Mouse (Mus musculus) ES-CJ7 (cell line): Measurements from ENCODE around the gene Asic2.
A peak's percentile ranks its signal among the peaks of the same experiment; 100 is the strongest.

Experiments
- DNase-seq: peaks from one replicate; pipeline ENCODE4 v3.0.0; 2011; ENCODE audit warnings: low read depth, low spot score

The Asic2 gene

GRCm38 (mm10) chr11:81968401-81968881 lies at the start of gene Asic2:
Asic2 (minus strand) TSS chr11:81968457.
- no peak for DNase-seq

DNA sequence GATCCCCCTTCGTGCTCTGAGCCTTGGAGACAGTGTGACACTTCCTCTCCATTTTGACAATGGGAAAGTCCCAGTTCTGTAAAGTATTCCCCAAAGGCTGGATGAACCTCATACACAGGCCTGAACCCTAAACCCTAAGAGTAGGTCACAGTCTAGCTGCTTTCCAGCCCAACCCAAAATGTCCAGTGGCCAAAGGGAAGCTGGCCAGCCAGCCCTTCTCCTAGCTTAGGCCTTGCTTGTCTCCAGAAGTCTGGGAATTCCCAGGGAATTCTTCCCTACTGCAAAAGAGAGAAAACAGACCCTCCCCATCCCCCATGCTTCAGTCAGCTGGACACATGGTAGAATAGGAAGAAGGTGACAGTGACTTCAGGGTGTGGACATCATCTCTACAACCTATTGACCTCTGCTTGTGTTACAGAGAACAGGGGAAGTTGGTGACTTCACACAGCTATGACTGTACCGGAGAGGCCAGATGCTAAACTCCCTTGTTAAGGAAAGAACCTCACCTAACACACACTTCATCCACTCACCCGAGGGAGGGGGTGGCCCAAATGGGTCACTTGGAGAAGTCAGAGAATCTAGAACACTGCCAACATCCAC lies 48.0 kb upstream of the Asic2 start:
- DNase-seq = no peak

DNA sequence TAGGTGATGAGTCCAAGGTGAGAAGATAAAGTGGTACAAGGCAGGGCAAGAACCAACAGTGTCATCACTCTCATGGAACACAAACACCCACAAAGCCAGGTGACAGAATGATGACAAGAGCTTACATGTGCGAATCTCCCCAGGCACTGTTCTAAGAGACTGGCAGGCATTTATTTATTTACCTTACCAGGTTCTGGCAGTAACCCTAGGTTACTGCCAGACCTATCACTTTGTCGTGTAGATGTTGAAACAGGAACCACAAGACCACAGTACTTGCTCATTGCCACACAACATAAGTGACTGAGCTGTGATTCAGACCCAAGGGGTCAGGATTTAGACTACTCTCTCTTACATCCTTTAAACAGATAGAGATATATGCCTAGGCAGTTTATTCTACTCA lies 46.8 kb upstream of the Asic2 start:
- no peak for DNase-seq

DNA sequence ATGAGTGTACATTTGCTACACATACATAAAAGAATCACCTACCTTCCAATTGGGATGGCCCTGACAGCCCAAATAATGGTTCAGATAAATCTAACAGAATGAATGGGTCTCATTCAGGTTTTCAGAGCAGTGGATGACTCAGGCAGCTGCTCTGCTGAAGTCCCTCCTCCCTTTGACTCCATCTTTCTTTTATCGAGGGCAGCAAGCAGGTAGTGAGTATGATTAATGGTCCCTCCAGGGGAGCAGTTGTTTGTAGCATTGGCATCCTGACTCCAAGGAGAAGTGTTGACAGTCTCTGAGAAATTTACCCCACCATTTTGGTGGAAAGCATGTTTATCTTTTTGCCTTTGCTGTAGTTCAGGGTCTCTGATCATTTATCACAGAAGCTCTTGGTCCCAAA lies 45.5 kb upstream of the Asic2 start:
- DNase-seq = no peak

DNA sequence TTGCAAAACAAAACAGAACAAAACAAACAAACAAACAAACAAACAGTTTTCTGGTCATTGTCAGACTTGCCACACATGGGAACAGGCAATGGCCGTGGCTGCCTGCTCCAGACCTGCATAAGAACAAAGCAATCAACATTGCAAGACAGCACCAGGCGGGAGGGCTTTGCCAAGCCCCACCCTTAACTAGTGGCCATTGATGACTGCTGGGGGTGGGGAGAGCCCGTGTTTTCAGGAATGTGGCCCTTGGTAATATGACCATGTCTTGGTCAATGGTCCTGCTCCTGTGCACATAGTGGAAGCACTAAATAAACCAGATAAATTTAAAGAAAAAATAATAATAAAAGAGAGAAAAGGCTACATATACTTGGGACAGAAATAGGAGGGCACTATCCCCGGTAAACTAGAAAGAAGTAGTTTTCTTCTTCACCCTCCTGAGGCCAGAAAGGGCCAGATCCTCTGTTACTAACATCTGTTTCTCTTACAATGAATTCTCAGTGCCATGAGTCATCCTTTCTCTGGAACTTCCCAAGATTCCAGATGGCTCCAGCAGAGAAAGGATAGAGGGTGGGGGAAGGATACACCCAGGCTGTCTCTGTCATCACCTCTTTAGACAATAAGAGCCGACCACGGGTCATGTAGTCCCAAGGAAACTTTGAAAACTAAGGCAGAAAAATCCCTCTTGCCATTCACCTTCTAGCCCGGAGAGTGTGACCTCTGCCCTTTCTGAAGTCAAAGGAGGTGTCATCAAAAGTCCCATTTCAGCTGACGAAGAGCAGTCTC lies 43.3 kb upstream of the Asic2 start:
- DNase-seq = no peak

DNA sequence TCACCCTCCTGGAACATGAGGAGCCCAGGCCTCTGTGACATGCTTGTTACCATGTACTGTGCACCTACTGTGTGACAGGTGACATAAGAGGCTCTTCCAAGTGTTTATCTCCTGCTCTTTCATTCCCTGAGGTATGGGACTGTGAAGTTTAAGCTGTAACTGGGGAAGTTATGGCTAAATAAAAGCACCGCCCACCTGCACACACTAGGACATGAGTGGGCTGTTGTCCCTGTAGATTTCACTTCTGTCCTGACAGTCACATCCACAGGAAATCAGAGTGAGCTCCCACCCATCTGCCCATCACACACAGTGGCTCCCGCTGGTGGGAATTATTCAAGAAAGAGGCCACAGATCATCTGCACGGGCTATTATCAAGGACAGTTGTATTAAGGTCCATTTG lies 41.9 kb upstream of the Asic2 start:
- DNase-seq = no peak

- DNase-seq = no peak
Measured at GRCm38 (mm10) chr11:82006796-82007423, 38.7 kb upstream of the Asic2 start.

DNA sequence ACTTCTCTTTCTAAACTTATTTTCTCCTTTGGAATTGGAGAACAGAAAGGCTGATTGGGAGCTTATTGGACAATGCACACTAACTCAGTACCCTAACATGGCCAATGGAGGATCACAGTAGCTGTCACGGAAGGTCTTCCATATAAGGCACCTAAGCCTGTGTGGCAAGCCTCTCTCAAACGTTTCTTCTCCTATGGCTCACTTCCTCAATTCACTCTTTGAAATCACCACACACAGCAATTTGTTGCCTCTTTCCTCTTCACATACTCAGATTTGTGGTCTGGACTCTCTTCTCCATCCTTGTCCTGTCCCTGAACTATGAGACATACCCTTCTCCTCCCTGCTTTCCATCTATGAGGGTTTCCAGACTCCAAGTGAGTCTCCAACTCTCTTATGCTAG lies 36.6 kb upstream of the Asic2 start:
- no peak for DNase-seq

DNA sequence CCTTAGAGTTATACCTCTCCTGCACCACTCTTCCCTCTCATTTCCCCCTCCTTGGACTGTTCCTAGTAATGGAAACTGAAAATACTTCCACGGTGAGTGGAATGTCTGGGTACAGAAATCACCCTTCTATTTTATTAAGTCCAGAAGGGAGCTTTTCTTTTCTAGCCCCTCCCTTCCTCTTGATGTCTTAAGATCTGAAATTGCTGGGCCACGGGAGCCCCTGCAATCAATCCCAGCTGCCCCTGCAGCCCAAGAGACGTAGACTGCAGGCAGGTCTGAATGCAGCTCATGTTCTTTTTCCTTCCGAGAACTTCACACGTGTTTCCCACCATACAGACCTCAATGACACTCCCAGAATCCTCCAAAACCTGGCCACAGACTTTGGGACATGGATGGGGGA lies 32.3 kb upstream of the Asic2 start:
- DNase-seq = no peak

GRCm38 (mm10) chr11:81999469-81999868 lies 31.2 kb upstream of the Asic2 start:
- DNase-seq = no peak

DNA sequence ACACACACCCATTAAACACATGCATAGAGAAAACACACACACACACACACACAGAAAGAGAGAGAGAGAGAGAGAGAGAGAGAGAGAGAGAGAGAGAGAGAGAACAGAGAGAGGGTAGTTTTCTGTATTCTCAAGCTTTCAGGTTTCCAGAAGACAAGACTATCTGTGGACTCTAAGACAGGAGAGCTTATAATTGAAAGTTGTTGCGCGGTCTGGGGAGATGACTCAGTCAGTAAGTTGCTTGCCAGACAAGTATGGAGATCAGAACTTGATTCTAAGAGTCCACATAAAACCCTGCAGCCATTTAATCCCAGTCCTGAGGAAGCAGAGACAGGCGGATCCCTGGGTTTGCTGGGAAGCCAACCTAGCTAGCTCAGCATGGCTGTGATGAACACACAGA lies 30.4 kb upstream of the Asic2 start:
- no peak for DNase-seq

DNA sequence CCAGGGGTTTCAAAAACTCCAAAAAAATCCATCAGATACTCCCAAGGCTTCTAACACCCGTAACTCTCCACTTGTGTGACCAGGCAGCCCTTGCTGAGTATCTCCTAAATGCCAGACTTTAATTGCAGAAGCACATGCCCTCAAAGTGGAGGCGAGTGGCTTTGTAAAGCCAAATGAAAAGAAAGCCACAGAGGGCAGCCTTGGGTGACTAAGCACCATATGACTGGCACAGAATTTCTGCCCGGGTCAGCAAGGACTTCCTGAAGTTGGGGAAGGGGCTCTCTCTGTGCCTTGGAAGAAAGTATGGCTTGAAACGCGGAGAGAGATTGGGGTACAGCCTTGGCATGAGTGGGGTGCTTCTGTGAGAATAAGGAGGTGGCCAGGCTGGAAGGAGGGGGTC lies 28.8 kb upstream of the Asic2 start:
- DNase-seq = no peak

GRCm38 (mm10) chr11:81996172-81996841 lies 28.1 kb upstream of the Asic2 start:
- DNase-seq = peak; percentile 68

DNA sequence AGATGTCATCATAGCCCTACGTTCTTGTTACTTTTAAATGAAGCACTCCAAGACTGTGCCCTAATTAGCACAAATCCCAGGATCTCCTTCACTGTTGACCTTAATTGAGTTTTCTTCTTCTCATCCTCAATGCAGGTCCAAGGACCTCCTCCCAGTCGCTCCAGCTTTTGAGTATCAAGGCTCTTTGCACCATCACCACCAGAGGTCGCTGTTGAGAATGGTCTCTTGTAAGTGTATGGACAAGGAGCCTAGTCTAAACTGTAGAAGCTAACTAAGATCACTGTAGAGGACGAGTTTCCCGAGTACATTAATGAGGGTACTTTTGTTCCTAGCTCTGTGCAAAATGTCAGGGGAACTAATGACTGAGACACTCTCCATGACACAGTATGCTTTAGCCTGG lies 14.9 kb upstream of the Asic2 start:
- peak; percentile 78 for DNase-seq

- DNase-seq = no peak
Measured at GRCm38 (mm10) chr11:81982191-81982590, 13.9 kb upstream of the Asic2 start.

- peak; percentile 27 for DNase-seq
Measured at GRCm38 (mm10) chr11:81974577-81974976, 6.3 kb upstream of the Asic2 start.

- DNase-seq = no peak
Measured at GRCm38 (mm10) chr11:81973699-81974098, 5.4 kb upstream of the Asic2 start.

- peak; percentile 47 for DNase-seq
Measured at GRCm38 (mm10) chr11:81972044-81972443, 3.8 kb upstream of the Asic2 start.

GRCm38 (mm10) chr11:81966626-81967289 lies 1.5 kb downstream of the Asic2 start:
- DNase-seq = peak; percentile 71

DNA sequence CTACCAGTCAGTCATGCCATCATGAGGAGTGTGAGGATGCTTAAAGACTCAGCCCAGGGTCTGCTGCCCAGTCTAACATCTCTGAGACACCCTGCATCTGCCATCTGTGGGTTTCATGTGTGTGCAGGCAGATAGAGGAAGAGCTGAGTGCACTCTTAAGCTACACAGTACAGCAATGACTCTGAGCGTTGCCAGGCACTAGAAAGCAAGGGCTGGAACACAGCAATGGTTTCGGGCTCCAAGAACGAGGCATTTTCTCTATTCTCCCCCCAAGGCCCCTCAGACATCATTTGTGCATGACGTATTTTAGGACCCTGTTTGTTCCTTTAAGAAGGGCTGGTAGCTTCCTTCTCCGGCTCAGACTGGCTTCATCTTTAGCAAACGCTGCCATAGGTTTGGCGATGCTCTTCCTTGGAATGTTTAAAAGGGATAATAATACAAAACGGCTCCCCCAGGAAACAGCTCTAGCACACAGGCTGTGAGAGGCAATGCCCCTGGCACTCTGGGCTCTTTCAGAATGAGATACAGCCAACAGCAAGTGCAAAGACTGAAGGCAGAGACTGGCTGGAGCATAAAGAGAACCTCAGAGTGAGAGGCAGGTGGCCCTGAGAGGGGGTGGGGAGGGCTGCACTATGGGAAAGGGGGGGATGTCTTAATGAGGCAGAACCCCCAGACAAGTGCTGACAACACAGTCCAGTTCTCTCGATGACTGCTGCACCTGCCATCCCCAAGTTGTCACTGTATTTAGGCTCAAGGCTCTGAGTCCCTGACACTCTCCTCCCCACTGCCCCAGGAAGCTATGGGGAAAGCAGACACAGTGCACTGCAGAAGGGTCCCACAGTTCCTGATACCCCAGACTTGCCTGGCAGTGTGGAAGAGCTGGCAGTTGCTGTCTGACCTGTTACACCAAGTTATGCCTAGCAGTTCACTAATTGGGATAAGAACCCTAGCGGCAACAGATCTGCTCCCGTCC lies 2.3 kb downstream of the Asic2 start:
- DNase-seq = no peak

DNA sequence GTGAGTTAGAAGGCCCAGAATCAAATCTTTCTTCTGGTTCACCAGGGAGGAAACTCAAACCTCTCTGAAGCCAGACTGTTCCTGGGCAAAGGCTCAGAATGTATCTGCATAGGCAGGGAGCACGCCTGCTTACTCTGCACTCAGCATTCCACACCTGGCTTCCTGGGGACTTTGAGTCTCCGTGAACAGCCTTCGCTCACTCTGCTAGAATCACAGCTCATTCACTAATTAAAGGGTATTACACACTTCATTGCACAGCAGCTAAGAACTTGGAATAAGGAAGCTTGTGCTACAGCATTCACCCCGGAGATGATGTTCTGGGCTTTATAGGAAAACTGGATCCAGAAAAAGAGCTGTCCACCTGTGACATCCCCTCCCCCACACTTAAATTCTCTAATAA lies 3.7 kb downstream of the Asic2 start:
- DNase-seq = no peak
